Mouse (Mus musculus) heart, postnatal 14 days (tissue): Measurements from ENCODE around the gene Mrps27. TPM values are rescaled to one million over a fixed set of nuclear protein-coding genes. Genes with fewer than 3 reads are reported as not detected.
A peak's percentile ranks its signal among the peaks of the same experiment; 100 is the strongest.
"Not testable (repeated sequence)": the region's sequence is repeated elsewhere in the genome, so short reads cannot be mapped to it uniquely, and the experiment has no call there.

Experiments used
- DNase-seq, 2 experiments: peaks; one replicate each; pipeline ENCODE4 v3.0.0; 2021 to 2022
- intact Hi-C: fragments of 180-260 bp; cut with DNase I; formaldehyde crosslinking; loops from one replicate; pipeline ENCODE4 v1.15.1; 2025
- long read RNA-seq, 2 experiments: library from polyadenylated mRNA; stranded (forward); transcript quantifications; one replicate each; pipeline ENCODE4 v2.0.0; 2021
- total RNA-seq, 2 experiments: library from RNA; stranded (reverse); gene quantifications; 2 replicates each; pipeline ENCODE4 v1.2.3; 2021

The Mrps27 gene
- 10 to 100 TPM; 37.2 to 42.8 TPM for total RNA-seq
- long read RNA-seq, experiment 1, transcript Mrps27-201 (11 exons, 1,849 nt), result major isoform, 153 of 173 reads
- long read RNA-seq, experiment 1, partial matches to known transcripts, result 5 of 173 reads
- long read RNA-seq, experiment 1, other reads (novel, unspliced or antisense), result 15 of 173 reads
- long read RNA-seq, experiment 2, transcript Mrps27-201 (11 exons, 1,849 nt), result major isoform, 106 of 114 reads
- long read RNA-seq, experiment 2, partial matches to known transcripts, result 1 of 114 reads
- long read RNA-seq, experiment 2, other reads (novel, unspliced or antisense), result 7 of 114 reads

GRCm38 (mm10) chr13:99344599-99345575 is at the start of gene Mrps27, which contains the start of gene Ptcd2:
Gene Mrps27, plus strand, starts transcription at chr13:99344786.
Gene Ptcd2, minus strand, starts transcription at chr13:99344705.
- DNase-seq, result peak; percentile 97
- intact Hi-C loops, result no loop called here

DNA sequence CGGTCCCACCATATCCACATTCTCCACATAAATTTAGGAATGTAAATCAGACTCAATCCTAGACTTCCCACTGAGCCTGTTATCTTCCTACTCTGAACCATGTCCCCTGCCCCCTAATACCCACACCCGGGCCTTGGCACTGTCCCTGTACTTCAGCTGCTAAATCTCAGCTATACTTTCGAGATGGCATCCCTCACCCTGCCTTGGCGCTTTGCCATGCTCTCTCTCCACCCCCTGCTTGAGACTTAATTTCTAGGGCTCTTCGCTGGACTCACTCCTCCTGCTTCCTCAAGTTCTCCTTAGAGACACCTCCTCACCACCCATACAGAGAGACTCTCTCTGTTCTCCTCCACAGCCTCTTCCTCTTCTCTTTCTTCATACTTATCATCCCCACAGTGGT is 44.7 kb upstream of the Mrps27 start:
- intact Hi-C loops, result loop anchor here (5.0 kb wide), 1 partner anchor 43 kb away; no protein-coding TSS in a partner anchor
- DNase-seq, result no peak

DNA sequence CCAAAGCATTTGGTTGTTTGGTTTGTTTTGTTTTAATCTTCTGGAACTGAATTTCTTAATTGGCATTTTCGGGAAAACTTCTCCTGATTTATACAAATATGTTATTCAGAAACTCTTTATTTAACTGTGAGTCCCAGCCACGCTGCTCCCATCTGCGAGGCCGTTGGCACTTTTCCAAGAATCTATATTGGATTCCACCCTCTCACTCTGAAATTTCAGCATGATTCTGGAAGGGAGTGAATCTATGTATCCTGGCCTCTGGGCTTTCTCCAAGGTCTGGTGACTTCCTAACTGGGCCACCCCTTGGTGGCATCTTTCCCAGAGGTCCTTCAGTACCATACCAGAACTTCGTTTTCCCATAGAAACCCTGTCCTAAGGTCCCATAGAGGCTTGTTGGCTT is 40.7 kb upstream of the Mrps27 start:
- intact Hi-C loops, result loop anchor here (5.0 kb wide), 1 partner anchor 47 kb away; no protein-coding TSS in a partner anchor
- DNase-seq, result no peak

- DNase-seq, result no peak
- intact Hi-C loops, result loop anchor here (5.0 kb wide), 1 partner anchor 47 kb away; no protein-coding TSS in a partner anchor
These were observed 40.2 kb upstream of the Mrps27 start for GRCm38 (mm10) chr13:99304365-99304764.

DNA sequence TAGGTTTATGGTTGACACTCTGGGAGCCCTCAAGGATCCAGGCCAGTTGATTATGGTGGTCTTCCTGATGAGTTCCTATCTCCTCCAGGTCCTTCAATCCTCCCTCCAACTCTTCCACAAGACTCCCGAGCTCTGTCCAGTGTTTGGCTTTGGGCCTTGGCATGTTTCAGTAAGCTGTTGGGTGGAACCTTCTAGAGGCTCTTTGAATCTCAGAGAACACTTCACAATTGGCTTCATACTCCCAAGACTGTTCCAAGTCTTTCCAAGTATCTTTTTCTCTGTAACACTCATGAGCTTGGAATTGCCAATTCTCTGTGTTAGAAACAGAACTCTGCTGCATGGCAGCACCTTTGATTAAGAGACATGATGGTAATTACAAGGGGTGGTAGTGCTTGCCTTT is 39.4 kb upstream of the Mrps27 start:
- intact Hi-C loops, result no loop called here
- no peak for DNase-seq

DNA sequence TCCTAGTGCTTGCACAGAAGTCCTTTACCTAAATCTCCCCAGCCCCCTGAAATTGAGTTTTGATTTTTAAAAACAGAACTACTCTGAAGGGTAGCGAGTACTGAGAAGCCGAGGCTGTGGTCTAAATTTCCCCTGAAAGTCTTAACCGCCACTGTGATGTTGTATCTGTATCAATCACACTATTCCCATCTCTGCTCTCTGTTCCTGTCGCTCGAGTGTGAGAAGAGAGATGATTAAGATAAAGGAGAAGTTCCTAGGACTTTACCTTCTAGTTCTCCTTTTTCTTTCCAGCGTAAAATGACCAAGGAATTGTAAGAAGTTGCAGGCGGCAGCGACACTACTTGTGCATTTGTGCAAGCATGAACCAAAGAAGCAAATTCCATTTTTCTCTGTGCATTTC is 38.4 kb upstream of the Mrps27 start:
- DNase-seq, result no peak
- intact Hi-C loops, result no loop called here

- intact Hi-C loops, result no loop called here
- DNase-seq, result no peak
These were observed 36.6 kb upstream of the Mrps27 start for GRCm38 (mm10) chr13:99307930-99308359.

GRCm38 (mm10) chr13:99308393-99308792 is 36.2 kb upstream of the Mrps27 start:
- no peak for DNase-seq
- intact Hi-C loops, result no loop called here

GRCm38 (mm10) chr13:99314098-99314497 is 30.5 kb upstream of the Mrps27 start:
- no peak for DNase-seq
- intact Hi-C loops, result loop anchor here (5.0 kb wide), 1 partner anchor 72 kb away; no protein-coding TSS in a partner anchor

DNA sequence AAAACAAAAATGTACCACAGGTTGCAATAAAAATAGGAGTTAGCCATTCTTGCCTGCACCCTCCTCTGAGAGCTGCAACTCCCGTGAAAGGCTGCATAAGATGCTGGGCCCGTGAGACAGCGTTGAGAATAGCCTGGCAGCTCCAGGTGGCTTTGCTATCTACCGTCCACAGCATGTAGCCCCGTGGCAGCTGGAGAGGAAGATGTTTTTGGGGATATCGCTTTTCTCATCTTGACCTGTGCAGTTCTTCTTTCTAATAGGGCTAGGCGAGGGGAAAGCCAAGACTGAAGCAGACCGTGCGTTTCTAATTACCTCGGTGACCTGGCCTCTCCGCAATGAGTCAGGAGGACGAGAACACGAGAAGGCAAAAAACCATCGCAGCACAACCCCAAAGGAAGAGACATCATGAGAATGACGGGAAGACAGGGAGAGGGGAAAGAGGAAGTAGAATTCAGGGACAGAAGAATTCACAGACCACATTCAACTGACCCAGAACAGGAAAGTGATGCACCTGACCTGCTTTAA is 29.9 kb upstream of the Mrps27 start:
- intact Hi-C loops, result loop anchor here (5.0 kb wide), 2 partner anchors 72 to 447 kb away; no protein-coding TSS in a partner anchor
- DNase-seq, result no peak

DNA sequence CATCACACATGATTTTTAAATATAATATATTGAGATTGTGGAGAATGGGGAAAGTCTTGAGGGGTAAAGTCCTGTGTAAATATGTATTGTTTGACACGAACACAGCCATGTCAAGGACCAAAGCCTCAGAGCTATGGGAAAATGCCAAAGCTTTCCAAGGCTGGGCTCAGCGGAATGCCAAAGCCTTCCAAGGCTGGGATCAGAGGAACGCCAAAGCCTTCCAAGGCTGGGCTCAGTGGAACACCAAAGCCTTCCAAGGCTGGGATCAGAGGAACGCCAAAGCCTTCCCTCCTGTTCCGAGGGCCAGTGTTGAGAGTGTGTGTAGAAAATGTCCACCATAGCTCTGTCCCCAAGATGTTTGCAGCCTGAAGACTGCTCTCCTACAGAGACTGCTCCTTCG is 28.2 kb upstream of the Mrps27 start:
- intact Hi-C loops, result loop anchor here (2.0 to 5.0 kb wide), 3 partner anchors 140 to 449 kb away; no protein-coding TSS in a partner anchor

GRCm38 (mm10) chr13:99317058-99317457 is 27.5 kb upstream of the Mrps27 start:
- DNase-seq, result peak; percentile 63 to 71
- intact Hi-C loops, result loop anchor here (1.0 to 5.0 kb wide), 4 partner anchors 140 to 450 kb away; no protein-coding TSS in a partner anchor

More for the DNA sequence above, 28.2 kb upstream of the Mrps27 start:
- DNase-seq, result no peak

DNA sequence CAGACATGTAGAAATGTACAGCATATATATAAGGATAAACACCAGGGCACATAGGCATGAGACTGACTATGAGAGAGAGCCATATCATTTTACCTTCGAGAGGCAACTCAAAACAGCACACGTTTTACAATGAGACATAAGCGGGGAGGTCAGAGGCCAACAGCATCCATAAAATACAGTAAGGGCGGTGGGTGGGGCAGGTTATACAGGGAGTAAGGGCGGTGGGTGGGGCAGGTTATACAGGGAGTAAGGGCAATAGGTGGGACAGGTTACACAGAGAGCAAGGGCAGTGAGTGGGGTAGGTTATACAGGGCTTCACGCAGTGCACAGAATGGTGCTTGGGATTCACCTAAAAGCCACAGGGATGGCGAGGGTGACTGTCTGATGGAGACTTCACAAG is 24.1 kb upstream of the Mrps27 start:
- intact Hi-C loops, result no loop called here
- no peak for DNase-seq

DNA sequence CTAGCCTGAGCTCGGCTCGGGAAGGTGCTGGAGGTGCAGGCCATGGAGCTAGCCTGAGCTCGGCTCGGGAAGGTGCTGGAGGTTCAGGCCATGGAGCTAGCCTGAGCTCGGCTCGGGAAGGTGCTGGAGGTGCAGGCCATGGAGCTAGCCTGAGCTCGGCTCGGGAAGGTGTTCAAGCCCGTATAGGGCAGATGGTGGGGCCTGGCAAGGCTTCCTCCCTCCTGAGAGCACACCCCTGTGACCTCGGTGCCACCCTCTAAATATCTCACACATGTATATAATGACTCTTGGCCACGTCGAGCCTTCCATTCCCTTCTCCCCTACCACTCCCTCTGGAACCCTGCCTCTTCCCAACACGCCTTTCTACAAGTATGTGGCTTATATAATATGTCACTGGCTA is 21.7 kb upstream of the Mrps27 start:
- intact Hi-C loops, DNase-seq: not testable (repeated sequence)

GRCm38 (mm10) chr13:99323632-99324336 is 20.8 kb upstream of the Mrps27 start:
- DNase-seq, result peak; percentile 22 to 26
- intact Hi-C loops, result no loop called here

DNA sequence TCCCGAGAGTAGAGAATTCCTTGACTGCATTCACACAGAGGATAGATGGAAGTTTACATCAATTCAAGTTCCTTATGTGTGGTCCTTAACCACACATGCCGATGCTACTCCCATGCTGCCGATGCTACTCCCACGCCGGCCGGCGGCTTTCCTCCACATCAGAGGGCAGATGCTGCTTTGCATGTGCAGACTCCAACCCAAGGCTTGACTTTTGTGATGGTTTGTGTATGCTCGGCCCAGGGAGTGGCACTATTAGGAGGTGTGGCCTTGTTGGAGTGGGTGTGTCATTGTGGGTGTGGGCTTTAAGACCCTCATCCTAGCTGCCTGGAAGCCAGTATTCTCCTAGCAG is 20.3 kb upstream of the Mrps27 start:
- intact Hi-C loops, DNase-seq: not testable (repeated sequence)

GRCm38 (mm10) chr13:99331255-99331654 is 13.3 kb upstream of the Mrps27 start:
- DNase-seq, result no peak
- intact Hi-C loops, result no loop called here

- DNase-seq, result no peak
- intact Hi-C loops, result no loop called here
These were observed 7.1 kb upstream of the Mrps27 start for GRCm38 (mm10) chr13:99337510-99337909.

DNA sequence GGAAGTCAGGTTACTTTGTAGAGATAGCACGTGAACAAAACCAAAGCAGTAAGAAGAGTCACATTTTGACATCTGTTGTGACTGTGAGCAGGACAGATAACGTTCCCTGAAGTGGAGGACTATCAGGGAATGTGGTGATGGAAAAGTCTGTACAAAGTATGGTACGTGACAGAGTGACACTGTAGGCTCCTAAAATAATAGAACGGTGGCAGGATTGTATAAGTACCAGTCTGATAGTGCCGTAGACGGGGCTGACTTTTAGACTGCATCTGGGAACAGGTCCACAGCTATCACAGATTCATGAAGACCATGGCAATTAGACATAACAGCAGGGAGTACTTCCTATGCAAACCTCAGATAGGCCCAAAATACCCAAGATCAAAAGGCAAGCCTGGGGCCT is 3.1 kb upstream of the Mrps27 start:
- intact Hi-C loops, result no loop called here
- no peak for DNase-seq
